Mouse (Mus musculus) cortical plate, adult 2 months (tissue): ENCODE measurements around the gene Sec16b.

Experiments used
- CTCF ChIP-seq: fragments of 200-500 bp; IDR thresholded peaks from 2 replicates; pipeline ENCODE4 v1.5.1; 2011; ENCODE audit warnings: mild to moderate bottlenecking, control low read depth, low read length; ENCODE audit not compliant: insufficient read depth; ENCODE audit errors: extremely low read depth
- POLR2A ChIP-seq: fragments of 200-500 bp; IDR thresholded peaks from 2 replicates; pipeline ENCODE4 v1.6.1; 2011; ENCODE audit warnings: mild to moderate bottlenecking, low read length, control low read depth; ENCODE audit not compliant: insufficient read depth; ENCODE audit errors: extremely low read depth

DNA sequence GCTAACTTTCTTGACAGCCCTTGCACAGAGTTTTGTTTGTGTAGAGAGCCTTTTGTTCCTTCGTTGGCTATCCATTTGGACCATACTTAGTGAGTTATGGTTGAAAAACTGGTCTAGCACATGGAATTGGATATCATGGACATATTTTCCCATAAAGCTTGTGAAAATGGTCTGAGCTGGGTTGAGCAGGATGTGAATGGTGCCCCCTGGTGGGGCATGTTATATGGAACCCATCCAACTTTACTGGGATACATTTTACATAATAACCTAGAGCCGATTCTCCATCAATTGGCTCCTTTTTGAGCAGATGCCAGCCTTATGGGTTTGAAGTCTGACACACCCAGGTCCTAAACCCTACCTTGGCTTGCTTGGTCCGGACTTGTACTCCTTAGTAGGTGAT, 41.3 kb upstream of the Sec16b start:
- no peak for TF ChIP-seq POLR2A
- TF ChIP-seq CTCF, result peak; percentile 18; the same call in 1 of the 2 replicates
